Mouse (Mus musculus): ENCODE measurements around the gene Arl13b. TPM values are rescaled to one million over a fixed set of nuclear protein-coding genes. Genes with fewer than 3 reads are reported as not detected.

Gene Arl13b
- polyA plus RNA-seq, 2 experiments, result 21.5 to 24.0 TPM

DNA sequence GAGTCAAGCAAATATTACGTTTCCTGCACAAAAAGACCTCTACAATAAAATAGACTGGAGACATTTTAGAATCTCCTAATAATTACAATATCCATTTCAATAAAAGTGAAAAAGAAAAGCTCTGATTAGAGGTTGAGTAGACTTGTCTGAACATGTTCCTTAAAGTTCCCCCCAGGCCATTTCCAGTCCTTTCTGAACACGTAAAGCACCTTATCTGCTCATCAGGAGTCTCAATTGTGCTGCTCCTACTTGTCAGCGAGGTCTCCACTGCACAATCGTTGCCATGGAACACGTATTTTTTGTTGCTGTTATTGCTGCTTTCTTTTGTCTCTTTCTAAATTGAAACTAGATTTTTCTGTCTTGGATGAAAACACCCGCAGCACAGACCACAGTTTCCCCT lies 14.6 kb upstream of the Arl13b start:
- H3K27me3 ChIP-seq (ENCODE audit: control insufficient read depth, insufficient read depth, low read length), result no peaks in the 10 kb centered on the region
- DNase-seq (ENCODE audit: low spot score) (no peak), ATAC-seq (ENCODE audit: low FRiP score, low read depth) (no peak)
- H3K9me3 ChIP-seq (ENCODE audit: control insufficient read depth, low read length), result no peaks in the 10 kb centered on the region
- H3K4me2 ChIP-seq (replicated peaks; ENCODE audit: low read depth, low read length, severe bottlenecking), result no peak overlapping the region
- no peak overlapping the region; the same call in 1 of the 2 replicates for H3K27ac ChIP-seq (replicated peaks; ENCODE audit: low read depth, low read length)
- H3K4me1 ChIP-seq (ENCODE audit: control insufficient read depth, insufficient read depth, low read length), result no peaks in the 10 kb centered on the region
- WGBS, result 67% methylated on average over 6 of the region's 6 CpGs
- TF ChIP-seq POLR2A (IDR thresholded peaks at IDR 0.05; ENCODE audit: borderline replicate concordance, extremely low read depth, insufficient read depth, insufficient read length), result no peak
- no peak overlapping the region for H3K4me3 ChIP-seq (replicated peaks; ENCODE audit: low read length)
- H3K36me3 ChIP-seq (ENCODE audit: control insufficient read depth, insufficient read depth, low read length), result no peaks in the 10 kb centered on the region
- no peak overlapping the region for H3K9ac ChIP-seq (ENCODE audit: low read depth, low read length, severe bottlenecking)

DNA sequence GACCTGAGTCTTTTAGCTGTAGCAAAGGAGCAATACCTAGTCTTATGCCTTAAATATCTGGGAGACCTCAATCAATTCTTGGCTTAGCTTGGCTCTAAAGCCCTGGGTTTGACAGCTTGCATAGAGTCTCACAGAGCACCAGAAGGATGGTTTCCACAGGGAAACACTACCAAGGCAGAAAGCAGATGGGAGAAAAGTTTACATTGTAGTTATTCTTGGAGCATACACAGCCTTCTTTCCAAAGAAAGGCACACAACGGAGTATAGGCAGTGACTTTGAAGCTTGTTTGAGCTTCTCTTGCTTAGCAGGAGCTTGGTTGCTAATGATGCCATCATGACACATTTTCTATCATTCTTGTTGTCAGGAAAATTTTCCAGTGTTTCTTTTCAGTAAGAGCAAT lies 13.3 kb upstream of the Arl13b start:
- H3K27me3 ChIP-seq (ENCODE audit: control insufficient read depth, insufficient read depth, low read length), result no peaks in the 10 kb centered on the region
- H3K9me3 ChIP-seq (ENCODE audit: control insufficient read depth, low read length), result no peaks in the 10 kb centered on the region
- no peaks in the 10 kb centered on the region for H3K36me3 ChIP-seq (ENCODE audit: control insufficient read depth, insufficient read depth, low read length)
- no peak overlapping the region for H3K27ac ChIP-seq (replicated peaks; ENCODE audit: low read depth, low read length)
- H3K4me2 ChIP-seq (replicated peaks; ENCODE audit: low read depth, low read length, severe bottlenecking), result no peak overlapping the region
- ATAC-seq (ENCODE audit: low FRiP score, low read depth), result no peak
- 84% methylated on average over 1 of the region's 1 CpGs for WGBS
- H3K9ac ChIP-seq (ENCODE audit: low read depth, low read length, severe bottlenecking), result no peak overlapping the region
- H3K4me3 ChIP-seq (replicated peaks; ENCODE audit: low read length), result no peak overlapping the region
- no peak for DNase-seq (ENCODE audit: low spot score)
- no peak for TF ChIP-seq POLR2A (IDR thresholded peaks at IDR 0.05; ENCODE audit: borderline replicate concordance, extremely low read depth, insufficient read depth, insufficient read length)
- no peaks in the 10 kb centered on the region for H3K4me1 ChIP-seq (ENCODE audit: control insufficient read depth, insufficient read depth, low read length)

DNA sequence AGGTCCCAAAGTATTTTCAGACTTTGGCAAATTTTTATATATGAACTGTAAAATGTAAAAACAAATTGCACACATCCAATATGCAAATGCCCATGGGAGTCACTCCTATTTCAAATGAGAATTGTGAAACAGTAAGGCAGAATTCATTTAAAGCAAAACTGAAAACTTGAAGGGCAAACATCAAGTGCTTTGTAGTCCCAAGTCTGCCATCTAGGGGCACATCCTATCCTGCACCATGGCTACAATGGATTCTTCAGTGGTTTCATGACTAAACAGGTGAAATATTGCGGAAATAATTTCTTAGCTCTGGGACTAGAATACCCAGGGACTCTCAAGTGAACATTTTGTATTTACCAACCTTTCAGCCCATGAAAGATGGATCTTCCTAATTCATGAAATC lies 11.2 kb upstream of the Arl13b start:
- ATAC-seq (ENCODE audit: low FRiP score, low read depth) (no peak), DNase-seq (ENCODE audit: low spot score) (no peak)
- H3K4me2 ChIP-seq (replicated peaks; ENCODE audit: low read depth, low read length, severe bottlenecking), result no peak overlapping the region
- H3K9me3 ChIP-seq (ENCODE audit: control insufficient read depth, low read length), result no peaks in the 10 kb centered on the region
- WGBS, result 96% methylated on average over 1 of the region's 1 CpGs
- H3K36me3 ChIP-seq (ENCODE audit: control insufficient read depth, insufficient read depth, low read length), result no peaks in the 10 kb centered on the region
- H3K27me3 ChIP-seq (ENCODE audit: control insufficient read depth, insufficient read depth, low read length), result no peaks in the 10 kb centered on the region
- H3K9ac ChIP-seq (ENCODE audit: low read depth, low read length, severe bottlenecking), result no peak overlapping the region
- no peaks in the 10 kb centered on the region for H3K4me1 ChIP-seq (ENCODE audit: control insufficient read depth, insufficient read depth, low read length)
- no peak overlapping the region for H3K4me3 ChIP-seq (replicated peaks; ENCODE audit: low read length)
- TF ChIP-seq POLR2A (IDR thresholded peaks at IDR 0.05; ENCODE audit: borderline replicate concordance, extremely low read depth, insufficient read depth, insufficient read length), result no peak
- H3K27ac ChIP-seq (replicated peaks; ENCODE audit: low read depth, low read length), result no peak overlapping the region

DNA sequence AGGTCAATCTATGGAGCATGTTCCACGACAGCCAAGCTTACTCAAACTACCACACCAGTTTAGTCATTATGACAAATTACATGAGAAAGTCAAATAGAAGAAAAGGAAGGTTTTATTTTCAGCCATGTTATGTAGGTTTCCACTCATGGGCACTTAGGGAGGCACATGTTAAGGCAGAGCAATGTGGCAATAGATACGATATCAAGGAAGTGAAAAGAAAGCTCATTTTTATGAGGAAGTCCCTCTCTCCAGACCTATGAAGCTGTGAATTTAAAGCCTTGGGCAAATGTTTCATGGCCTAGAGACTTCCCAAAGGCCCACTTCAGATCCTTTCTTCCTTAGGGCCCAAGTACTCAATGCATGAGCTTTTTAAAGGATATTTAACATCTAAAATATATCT lies 10.7 kb upstream of the Arl13b start:
- no peak overlapping the region for H3K9ac ChIP-seq (ENCODE audit: low read depth, low read length, severe bottlenecking)
- WGBS, result 84% methylated on average over 2 of the region's 2 CpGs
- TF ChIP-seq POLR2A (IDR thresholded peaks at IDR 0.05; ENCODE audit: borderline replicate concordance, extremely low read depth, insufficient read depth, insufficient read length), result no peak
- no peaks in the 10 kb centered on the region for H3K9me3 ChIP-seq (ENCODE audit: control insufficient read depth, low read length)
- H3K4me1 ChIP-seq (ENCODE audit: control insufficient read depth, insufficient read depth, low read length), result no peaks in the 10 kb centered on the region
- ATAC-seq (ENCODE audit: low FRiP score, low read depth) (no peak), DNase-seq (ENCODE audit: low spot score) (no peak)
- H3K36me3 ChIP-seq (ENCODE audit: control insufficient read depth, insufficient read depth, low read length), result no peaks in the 10 kb centered on the region
- no peak overlapping the region for H3K4me2 ChIP-seq (replicated peaks; ENCODE audit: low read depth, low read length, severe bottlenecking)
- no peaks in the 10 kb centered on the region for H3K27me3 ChIP-seq (ENCODE audit: control insufficient read depth, insufficient read depth, low read length)
- H3K4me3 ChIP-seq (replicated peaks; ENCODE audit: low read length), result no peak overlapping the region
- H3K27ac ChIP-seq (replicated peaks; ENCODE audit: low read depth, low read length), result no peak overlapping the region

DNA sequence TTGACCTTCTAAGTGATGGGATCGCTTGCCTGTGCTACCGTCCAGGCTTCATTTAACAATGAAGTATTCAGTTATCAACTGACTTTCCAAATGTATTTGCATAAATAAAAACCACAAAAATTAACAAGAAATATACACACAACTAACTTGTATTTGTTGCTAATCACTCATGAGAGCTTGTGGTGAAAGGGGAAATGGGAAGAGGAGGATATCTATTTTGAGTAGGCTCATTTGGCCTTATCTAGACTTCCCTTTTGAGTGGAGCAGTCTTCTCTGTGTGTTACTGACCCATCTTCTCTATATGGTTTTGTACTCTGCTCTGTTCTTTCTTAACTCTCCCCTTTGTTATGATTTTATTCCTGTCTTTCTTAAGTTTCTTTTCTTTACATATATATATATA lies 9.4 kb upstream of the Arl13b start:
- H3K9ac ChIP-seq (ENCODE audit: low read depth, low read length, severe bottlenecking), result no peak overlapping the region
- no peak overlapping the region for H3K4me2 ChIP-seq (replicated peaks; ENCODE audit: low read depth, low read length, severe bottlenecking)
- H3K27ac ChIP-seq (replicated peaks; ENCODE audit: low read depth, low read length), result no peak overlapping the region
- ATAC-seq (ENCODE audit: low FRiP score, low read depth) (no peak), DNase-seq (ENCODE audit: low spot score) (no peak)
- whole genome bisulfite sequencing, result 86% methylated on average over 2 of the region's 2 CpGs
- H3K4me1 ChIP-seq (ENCODE audit: control insufficient read depth, insufficient read depth, low read length), result no peaks in the 10 kb centered on the region
- TF ChIP-seq POLR2A (IDR thresholded peaks at IDR 0.05; ENCODE audit: borderline replicate concordance, extremely low read depth, insufficient read depth, insufficient read length), result no peak
- no peaks in the 10 kb centered on the region for H3K36me3 ChIP-seq (ENCODE audit: control insufficient read depth, insufficient read depth, low read length)
- no peak overlapping the region for H3K4me3 ChIP-seq (replicated peaks; ENCODE audit: low read length)
- no peaks in the 10 kb centered on the region for H3K27me3 ChIP-seq (ENCODE audit: control insufficient read depth, insufficient read depth, low read length)
- H3K9me3 ChIP-seq (ENCODE audit: control insufficient read depth, low read length), result no peaks in the 10 kb centered on the region

DNA sequence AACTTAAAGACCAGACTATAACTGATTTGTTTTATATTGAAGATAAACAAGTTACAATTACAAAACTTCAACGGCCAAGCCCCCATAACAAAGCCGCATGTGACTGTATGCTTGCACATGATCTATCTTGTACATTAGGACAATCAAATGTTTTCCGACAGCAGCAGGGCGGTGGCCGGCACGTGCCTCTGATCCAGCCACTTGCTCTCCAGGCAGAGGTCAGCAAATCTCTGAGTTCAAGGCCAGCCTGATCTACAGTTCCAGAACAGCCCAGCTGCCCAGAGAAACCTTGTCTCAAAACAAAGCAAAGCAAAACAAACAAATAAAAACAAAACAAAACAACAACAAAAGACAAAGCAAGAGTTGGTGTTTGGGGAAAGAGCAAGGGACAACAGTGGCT lies 8.5 kb upstream of the Arl13b start:
- H3K9ac ChIP-seq (ENCODE audit: low read depth, low read length, severe bottlenecking), result no peak overlapping the region
- H3K9me3 ChIP-seq (ENCODE audit: control insufficient read depth, low read length), result no peaks in the 10 kb centered on the region
- H3K27me3 ChIP-seq (ENCODE audit: control insufficient read depth, insufficient read depth, low read length), result no peaks in the 10 kb centered on the region
- H3K4me1 ChIP-seq (ENCODE audit: control insufficient read depth, insufficient read depth, low read length), result no peaks in the 10 kb centered on the region
- H3K36me3 ChIP-seq (ENCODE audit: control insufficient read depth, insufficient read depth, low read length), result no peaks in the 10 kb centered on the region
- TF ChIP-seq POLR2A (IDR thresholded peaks at IDR 0.05; ENCODE audit: borderline replicate concordance, extremely low read depth, insufficient read depth, insufficient read length), result no peak
- H3K4me2 ChIP-seq (replicated peaks; ENCODE audit: low read depth, low read length, severe bottlenecking), result no peak overlapping the region
- no peak overlapping the region for H3K27ac ChIP-seq (replicated peaks; ENCODE audit: low read depth, low read length)
- 64% methylated on average over 6 of the region's 6 CpGs for WGBS
- no peak for DNase-seq (ENCODE audit: low spot score)
- H3K4me3 ChIP-seq (replicated peaks; ENCODE audit: low read length), result no peak overlapping the region
- no peak for ATAC-seq (ENCODE audit: low FRiP score, low read depth)
